Mouse (Mus musculus) limb, embryonic 11.5 days (tissue): ENCODE measurements at regions not wholly inside any gene's neighbourhood (a gene's known extent, or its start where the extent isn't known, plus 50 kb on each side); places are given as distances from the start of the nearest gene placed in this dataset.

Experiments used
- ATAC-seq: fragments of 200-750 bp; cut with Nextera tagmentation; 2 replicates; pipeline ENCODE4 v1.8.0; 2017; ENCODE audit warnings: low read depth; ENCODE audit not compliant: insufficient number of reproducible peaks, low FRiP score, low TSS enrichment
- DNase-seq: peaks from one replicate; pipeline ENCODE4 v3.0.0-alpha.2; 2015; ENCODE audit warnings: low spot score
- H3K27ac ChIP-seq: fragments of 300-500 bp; sonication (generic); replicated peaks from 2 replicates; pipeline ENCODE4 v1.5.1; 2014; ENCODE audit warnings: low read depth, mild to moderate bottlenecking, low read length
- H3K27me3 ChIP-seq: fragments of 300-500 bp; sonication (generic); 2 replicates; pipeline ENCODE4 v1.6.1; 2014; ENCODE audit warnings: mild to moderate bottlenecking, low read length, mixed read lengths; ENCODE audit not compliant: control insufficient read depth, insufficient read depth
- H3K36me3 ChIP-seq: fragments of 300-500 bp; sonication (generic); 2 replicates; pipeline ENCODE4 v1.6.1; 2014; ENCODE audit warnings: mild to moderate bottlenecking, low read length, moderate library complexity, mixed read lengths; ENCODE audit not compliant: control insufficient read depth, insufficient read depth
- H3K4me1 ChIP-seq: fragments of 300-500 bp; sonication (generic); 2 replicates; pipeline ENCODE4 v1.6.1; 2014; ENCODE audit warnings: low read length, mixed read lengths; ENCODE audit not compliant: control insufficient read depth, insufficient read depth
- H3K4me2 ChIP-seq: fragments of 300-500 bp; sonication (generic); 2 replicates; pipeline ENCODE4 v1.6.1; 2014; ENCODE audit warnings: low read depth, mild to moderate bottlenecking, moderate library complexity; ENCODE audit not compliant: severe bottlenecking
- H3K4me3 ChIP-seq: fragments of 300-500 bp; sonication (generic); 2 replicates; pipeline ENCODE4 v1.5.1; 2014; ENCODE audit warnings: low read depth, low read length
- H3K9ac ChIP-seq: fragments of 300-500 bp; sonication (generic); 2 replicates; pipeline ENCODE4 v1.6.1; 2014; ENCODE audit warnings: mild to moderate bottlenecking, low read length
- H3K9me3 ChIP-seq: fragments of 300-500 bp; sonication (generic); 2 replicates; pipeline ENCODE4 v1.6.1; 2016; ENCODE audit warnings: low read length; ENCODE audit not compliant: control insufficient read depth
- WGBS: fragments of 180-500 bp; shearing (Covaris S2); extraction: QIAGEN DNeasy Blood & Tissue Kit; methylation state at CpG from one replicate; pipeline ENCODE4 v1.1.7; 2014; 5-methylcytosine and 5-hydroxymethylcytosine counted together

- no peaks in the 10 kb centered on the region for H3K27me3 ChIP-seq
- no peak for DNase-seq
- no peak for ATAC-seq
- 70% methylated on average over 1 of the region's 1 CpGs for WGBS
- no peaks in the 10 kb centered on the region for H3K4me1 ChIP-seq
- H3K36me3 ChIP-seq = no peaks in the 10 kb centered on the region
- H3K4me3 ChIP-seq = no peak overlapping the region
- no peak overlapping the region for H3K27ac ChIP-seq
- no peaks in the 10 kb centered on the region for H3K9me3 ChIP-seq
- H3K9ac ChIP-seq = no peak overlapping the region
- H3K4me2 ChIP-seq = no peak overlapping the region
Observed at GRCm38 (mm10) chr6:135646177-135646576, 283.8 kb downstream of the Emp1 start.

GRCm38 (mm10) chr6:135653002-135653401 is 290.7 kb downstream of the Emp1 start:
- Histone ChIP-seq H3K4me2 (no peak overlapping the region), H3K27me3 (no peaks in the 10 kb centered on the region), H3K36me3 (no peaks in the 10 kb centered on the region), H3K4me1 (no peaks in the 10 kb centered on the region), H3K9ac (no peak overlapping the region), H3K9me3 (no peaks in the 10 kb centered on the region), H3K4me3 (no peak overlapping the region), H3K27ac (no peak overlapping the region)
- ATAC-seq (no peak), DNase-seq (no peak)
- WGBS = 95% methylated on average over 3 of the region's 3 CpGs

GRCm38 (mm10) chr6:135662386-135662785 is 300.0 kb downstream of the Emp1 start:
- Histone ChIP-seq H3K9me3 (no peaks in the 10 kb centered on the region), H3K27ac (no peak overlapping the region), H3K27me3 (no peaks in the 10 kb centered on the region), H3K4me3 (no peak overlapping the region), H3K4me1 (no peaks in the 10 kb centered on the region), H3K9ac (no peak overlapping the region), H3K4me2 (no peak overlapping the region), H3K36me3 (no peaks in the 10 kb centered on the region)
- no peak for ATAC-seq
- DNase-seq = no peak
- 82% methylated on average over 3 of the region's 3 CpGs for whole genome bisulfite sequencing

GRCm38 (mm10) chr6:135662801-135663537 is 300.6 kb downstream of the Emp1 start:
- no peak for ATAC-seq
- Histone ChIP-seq H3K27me3 (no peaks in the 10 kb centered on the region), H3K36me3 (no peaks in the 10 kb centered on the region), H3K4me3 (no peak overlapping the region), H3K27ac (no peak overlapping the region), H3K9ac (no peak overlapping the region), H3K4me2 (no peak overlapping the region), H3K4me1 (no peaks in the 10 kb centered on the region), H3K9me3 (no peaks in the 10 kb centered on the region)
- no peak for DNase-seq
- WGBS = 91% methylated on average over 4 of the region's 4 CpGs
